Mouse (Mus musculus) layer of hippocampus, postnatal 36 days (tissue): ENCODE measurements around the gene Apba2. TPM values are rescaled to one million over a fixed set of nuclear protein-coding genes. Genes with fewer than 3 reads are reported as not detected.
A peak's percentile ranks its signal among the peaks of the same experiment; 100 is the strongest.

Experiments used
- DNase-seq, 2 experiments: peaks; one replicate each; pipeline ENCODE4 v3.0.0; 2022
- total RNA-seq, 2 experiments: library from RNA; stranded (reverse); gene quantifications; 2 replicates each; pipeline ENCODE4 v1.2.3; 2021

Apba2 gene
- total RNA-seq, 2 experiments from 2014 or later, result 258 to 259 TPM

GRCm38 (mm10) chr7:64729785-64730184 lies 228.3 kb downstream of the Apba2 start:
- peak; percentile 60 to 67 for DNase-seq

GRCm38 (mm10) chr7:64739131-64739530 lies 237.6 kb downstream of the Apba2 start:
- DNase-seq, result no peak

- DNase-seq, result peak; percentile 80 to 85
Observed at GRCm38 (mm10) chr7:64741333-64742307, 240.1 kb downstream of the Apba2 start.

- no peak for DNase-seq
Observed at GRCm38 (mm10) chr7:64743610-64744009, 242.1 kb downstream of the Apba2 start.

- peak; percentile 61 to 62 for DNase-seq
Observed at GRCm38 (mm10) chr7:64751465-64751864, 250.0 kb downstream of the Apba2 start.

GRCm38 (mm10) chr7:64752133-64752532 lies 250.6 kb downstream of the Apba2 start:
- DNase-seq, result peak; percentile 63 to 65

GRCm38 (mm10) chr7:64753678-64754077 lies 252.2 kb downstream of the Apba2 start:
- DNase-seq, result no peak

GRCm38 (mm10) chr7:64754161-64754560 lies 252.7 kb downstream of the Apba2 start:
- no peak for DNase-seq

GRCm38 (mm10) chr7:64755141-64755540 lies 253.6 kb downstream of the Apba2 start:
- no peak for DNase-seq

GRCm38 (mm10) chr7:64765595-64765994 lies 264.1 kb downstream of the Apba2 start:
- DNase-seq, result no peak

- DNase-seq, result no peak
Observed at GRCm38 (mm10) chr7:64769768-64770167, 268.3 kb downstream of the Apba2 start.

- no peak for DNase-seq
Observed at GRCm38 (mm10) chr7:64770779-64771390, 269.4 kb downstream of the Apba2 start.

GRCm38 (mm10) chr7:64773465-64773864 lies 272.0 kb downstream of the Apba2 start:
- DNase-seq, result no peak

GRCm38 (mm10) chr7:64776708-64777489 lies 275.4 kb downstream of the Apba2 start:
- DNase-seq, result no peak

- peak; percentile 56 to 68 for DNase-seq
Observed at GRCm38 (mm10) chr7:64779501-64779900, 278.0 kb downstream of the Apba2 start.

GRCm38 (mm10) chr7:64785040-64785439 lies 283.5 kb downstream of the Apba2 start:
- no peak for DNase-seq

GRCm38 (mm10) chr7:64791145-64791544 lies 289.6 kb downstream of the Apba2 start:
- DNase-seq, result no peak

GRCm38 (mm10) chr7:64792031-64792430 lies 290.5 kb downstream of the Apba2 start:
- no peak for DNase-seq

- DNase-seq, result no peak
Observed at GRCm38 (mm10) chr7:64795554-64795953, 294.0 kb downstream of the Apba2 start.
